Mouse (Mus musculus) T-cell, adult 66 days (primary cell): ENCODE measurements around the gene Ints14. TPM values are rescaled to one million over a fixed set of nuclear protein-coding genes. Genes with fewer than 3 reads are reported as not detected.

Experiments
- total RNA-seq, 2 experiments: library from RNA; stranded (reverse); gene quantifications; 3 replicates in 1 of 2; 4 replicates in 1 of 2; pipeline ENCODE4 v1.2.4; 2023

The Ints14 gene
- 10 to 100 TPM; 33.0 to 33.2 TPM for total RNA-seq

GRCm38 (mm10) chr9:64960117-64960977, at the start of gene Ints14:
TSS of gene Ints14 (plus strand) at chr9:64960905.

GRCm38 (mm10) chr9:64951161-64951657, 9.5 kb upstream of the Ints14 start, which contains the start of gene Slc24a1:
TSS of gene Slc24a1 (minus strand) at chr9:64951607.

GRCm38 (mm10) chr9:65020991-65021886, 60.5 kb downstream of the Ints14 start, which contains the start of gene Hacd3:
TSS of gene Hacd3 (minus strand) at chr9:65021693.

GRCm38 (mm10) chr9:65032269-65033108, 71.8 kb downstream of the Ints14 start, which contains the start of gene Dpp8:
TSS of gene Dpp8 (plus strand) at chr9:65032414.

Other genes starting within 250 kb of the Ints14 start
- gene Rab11a, start 223.1 kb upstream of the Ints14 start, total RNA-seq = 100 to 1,000 TPM; 112 to 118 TPM
- 10 to 100 TPM; 41.9 to 45.1 TPM for gene Dennd4a, start 149.6 kb upstream of the Ints14 start, total RNA-seq
- not detected for gene Slc24a1, start 9.3 kb upstream of the Ints14 start, total RNA-seq
- 10 to 100 TPM; 33.8 to 40.3 TPM for gene Hacd3, start 60.8 kb downstream of the Ints14 start, total RNA-seq
- 10 to 100 TPM; 81.6 to 83.2 TPM for gene Dpp8, start 71.5 kb downstream of the Ints14 start, total RNA-seq
- gene Igdcc4, start 140.6 kb downstream of the Ints14 start, total RNA-seq = under 1 TPM; 0.56 to 0.76 TPM
- not detected for gene Igdcc3, start 180.3 kb downstream of the Ints14 start, total RNA-seq
- 1 to 10 TPM; 6.1 to 7.0 TPM for gene Parp16, start 234.4 kb downstream of the Ints14 start, total RNA-seq